Mouse (Mus musculus) cerebellum, postnatal 10 days (tissue): Measurements from ENCODE around the gene Slc37a2.

Source experiments
- DNase-seq, 2 experiments: peaks; one replicate each; pipeline ENCODE4 v3.0.0; 2021; ENCODE audit warnings: mixed read lengths in 2 of 2

Slc37a2 gene

GRCm38 (mm10) chr9:37214327-37215060 lies 41.0 kb downstream of the Slc37a2 start:
- no peak for DNase-seq

GRCm38 (mm10) chr9:37213060-37213738 lies 42.3 kb downstream of the Slc37a2 start:
- DNase-seq = no peak

GRCm38 (mm10) chr9:37207929-37208411 lies 47.6 kb downstream of the Slc37a2 start, which contains the start of gene Tmem218:
TSS of gene Tmem218 (plus strand) at chr9:37208223.
- DNase-seq = peak; percentile 93 to 95

- no peak for DNase-seq
Observed at GRCm38 (mm10) chr9:37203884-37204283, 51.7 kb downstream of the Slc37a2 start.

- no peak for DNase-seq
Observed at GRCm38 (mm10) chr9:37200414-37200813, 55.1 kb downstream of the Slc37a2 start.

- DNase-seq = no peak
Observed at GRCm38 (mm10) chr9:37197067-37197466, 58.5 kb downstream of the Slc37a2 start.

- DNase-seq = no peak
Observed at GRCm38 (mm10) chr9:37188024-37188423, 67.5 kb downstream of the Slc37a2 start.

- no peak for DNase-seq
Observed at GRCm38 (mm10) chr9:37187407-37187806, 68.1 kb downstream of the Slc37a2 start.

- peak; percentile 21 to 29 for DNase-seq
Observed at GRCm38 (mm10) chr9:37183176-37183575, 72.4 kb downstream of the Slc37a2 start.

GRCm38 (mm10) chr9:37181596-37181995 lies 73.9 kb downstream of the Slc37a2 start:
- no peak for DNase-seq

GRCm38 (mm10) chr9:37179596-37179995 lies 75.9 kb downstream of the Slc37a2 start:
- DNase-seq = no peak

- peak; percentile 21 to 23 for DNase-seq
Observed at GRCm38 (mm10) chr9:37178911-37179310, 76.6 kb downstream of the Slc37a2 start.
